Mouse (Mus musculus) left cerebral cortex, adult 18-20 months (tissue): ENCODE measurements around the gene Ccdc85c. TPM values are rescaled to one million over a fixed set of nuclear protein-coding genes. Genes with fewer than 3 reads are reported as not detected.

Experiments
- DNase-seq, 2 experiments: peaks; one replicate each; pipeline ENCODE4 v3.0.0; 2021 to 2022; ENCODE audit warnings: low spot score in 2 of 2, mixed read lengths in 1 of 2
- total RNA-seq, 2 experiments: library from RNA; stranded (reverse); gene quantifications; 2 replicates each; pipeline ENCODE4 v1.2.3; 2021

Ccdc85c gene
- total RNA-seq, 2 experiments from 2014 or later, result 75.6 to 77.6 TPM

GRCm38 (mm10) chr12:108240953-108241588 lies 34.2 kb downstream of the Ccdc85c start:
- DNase-seq, result peak; percentile 42 to 74

- no peak for DNase-seq
These were observed 34.8 kb downstream of the Ccdc85c start for GRCm38 (mm10) chr12:108240401-108240890.

- DNase-seq, result peak; percentile 35 to 68
These were observed 35.8 kb downstream of the Ccdc85c start for GRCm38 (mm10) chr12:108239441-108239840.

- DNase-seq, result no peak
These were observed 36.7 kb downstream of the Ccdc85c start for GRCm38 (mm10) chr12:108238395-108239035.

DNA sequence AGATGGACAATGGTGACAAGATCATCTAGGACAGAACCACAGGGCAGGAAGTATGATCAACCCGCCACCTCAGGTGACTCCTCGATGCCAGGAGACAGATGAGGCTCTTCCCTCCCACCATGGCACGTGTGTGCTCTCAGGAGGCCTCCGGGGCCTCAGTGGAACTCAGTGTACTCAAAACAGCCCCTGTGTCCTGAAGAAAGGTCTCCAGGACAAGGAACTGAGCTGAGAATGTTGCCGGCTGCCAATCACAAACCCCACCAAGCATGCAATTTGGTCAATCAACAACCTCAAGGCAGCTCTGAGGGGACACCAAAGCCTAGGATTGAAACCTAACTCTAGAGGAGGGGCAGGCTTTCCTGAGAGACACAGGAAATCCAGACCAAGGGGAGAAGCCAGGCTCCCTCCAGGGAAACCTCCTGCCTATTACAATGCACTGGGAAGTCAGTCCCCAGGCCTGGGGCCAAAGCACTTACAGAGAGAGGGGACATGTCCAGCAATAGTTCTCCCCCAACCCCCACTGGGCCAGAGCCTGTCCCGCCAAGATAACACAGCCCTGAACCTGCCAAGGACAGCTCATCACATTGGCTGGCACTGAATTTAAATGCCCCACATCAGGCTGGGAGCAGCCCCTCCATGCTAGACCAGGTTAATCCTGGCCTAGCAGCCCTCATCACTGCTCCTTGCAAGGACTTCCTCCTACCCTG lies 37.8 kb downstream of the Ccdc85c start:
- DNase-seq, result no peak

- no peak for DNase-seq
These were observed 39.2 kb downstream of the Ccdc85c start for GRCm38 (mm10) chr12:108235976-108236555.

- no peak for DNase-seq
These were observed 40.2 kb downstream of the Ccdc85c start for GRCm38 (mm10) chr12:108234832-108235602.

DNA sequence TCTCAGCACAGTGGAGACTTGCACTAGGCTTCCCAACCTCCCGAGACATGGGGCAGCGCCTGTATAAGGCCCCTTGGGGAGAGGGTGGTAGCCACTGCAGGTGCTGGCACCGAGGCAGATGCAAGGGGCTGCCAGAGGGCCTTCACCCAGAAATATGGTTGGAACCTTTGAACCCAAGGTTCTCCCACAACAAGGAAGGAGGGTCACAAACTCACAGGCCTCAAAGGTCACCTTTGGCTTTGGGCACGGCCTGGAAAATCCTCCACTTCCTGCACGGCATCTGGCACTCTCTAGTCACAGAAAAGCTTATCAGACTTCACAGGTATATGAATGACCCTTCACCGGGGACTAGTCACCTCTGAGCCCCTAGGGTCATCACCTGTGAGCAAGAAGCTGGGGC lies 41.5 kb downstream of the Ccdc85c start:
- DNase-seq, result no peak

DNA sequence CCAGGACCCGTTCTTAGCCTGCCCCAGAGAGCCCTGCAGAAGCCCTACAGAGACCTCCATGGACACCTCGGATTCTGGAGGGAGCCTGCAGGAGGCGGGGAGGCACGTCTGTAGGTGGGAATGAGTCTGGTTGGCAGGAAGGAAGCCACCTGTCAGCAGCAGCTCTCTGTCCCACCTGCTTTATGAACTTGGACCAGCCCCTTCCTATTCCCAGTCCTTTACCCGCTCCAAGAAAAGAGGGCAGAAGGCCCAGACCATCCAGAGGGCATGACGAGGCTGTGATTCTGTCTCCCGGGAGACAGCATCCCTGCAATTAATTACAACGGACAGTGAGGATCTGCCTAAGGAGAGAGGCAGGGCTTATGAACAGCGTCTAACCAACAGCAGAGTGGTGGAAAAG lies 43.3 kb downstream of the Ccdc85c start:
- DNase-seq, result no peak

DNA sequence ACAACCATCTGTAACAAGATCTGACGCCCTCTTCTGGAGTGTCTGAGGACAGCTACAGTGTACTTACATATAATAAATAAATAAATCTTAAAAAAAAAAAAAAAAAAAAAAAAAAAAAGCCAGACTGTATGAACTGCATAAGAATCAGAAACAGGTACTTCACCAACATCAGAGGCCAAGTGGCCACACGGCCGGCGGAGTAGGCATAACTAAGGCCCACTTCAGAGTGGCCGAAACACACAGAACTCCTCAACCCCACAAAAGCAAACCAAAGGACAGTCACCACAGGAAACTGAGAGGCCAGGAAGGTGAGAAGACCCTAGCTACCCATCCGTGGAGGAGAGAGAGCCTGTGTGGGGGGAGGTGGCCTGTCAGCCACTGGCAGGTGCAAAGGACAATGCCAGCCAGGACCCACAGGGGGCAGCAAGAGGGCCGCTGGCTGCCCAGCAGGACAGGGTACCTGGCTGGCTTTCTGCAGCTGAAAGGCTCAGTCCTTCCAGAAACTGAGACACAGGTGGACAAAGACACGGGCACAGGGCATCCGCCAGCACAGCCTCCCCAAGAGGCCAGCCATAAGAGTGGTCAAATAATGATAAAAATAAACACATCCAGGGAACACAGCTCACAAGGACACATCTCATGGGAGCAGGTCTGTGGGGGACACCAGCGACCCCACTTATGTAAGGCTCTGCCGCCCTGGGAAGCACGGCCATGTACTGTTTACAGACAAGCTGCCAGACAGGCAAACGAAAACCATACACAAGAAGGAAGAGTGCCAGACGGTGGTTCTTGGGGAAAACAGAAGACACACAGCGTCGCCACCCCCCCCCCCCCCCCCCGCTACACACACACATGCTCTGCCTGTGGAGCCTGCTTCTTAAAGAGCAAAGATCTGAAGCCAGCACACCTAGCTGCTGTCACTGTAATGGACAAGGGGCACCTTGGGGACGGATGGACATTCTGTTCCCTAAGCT lies 44.1 kb downstream of the Ccdc85c start:
- DNase-seq, result no peak

DNA sequence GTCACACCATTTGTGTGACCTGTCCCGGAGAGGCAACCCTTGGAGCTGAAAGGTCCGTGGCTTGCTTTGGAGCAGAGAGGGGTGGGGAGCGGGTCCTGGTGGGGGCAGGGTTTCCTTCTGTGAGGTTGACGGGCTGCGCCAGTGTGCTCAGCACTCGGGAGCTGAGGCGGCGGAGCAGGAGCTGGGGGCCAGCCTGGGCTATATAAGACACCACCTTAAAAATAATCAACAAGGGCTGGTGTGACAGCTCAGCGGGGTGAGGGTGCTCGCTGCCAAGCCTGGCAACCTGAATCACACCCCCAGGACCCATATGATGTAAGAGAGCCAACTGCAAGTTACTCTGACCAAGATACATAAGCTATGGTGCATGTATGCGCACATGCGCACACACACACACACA lies 45.1 kb downstream of the Ccdc85c start:
- DNase-seq, result no peak

GRCm38 (mm10) chr12:108227527-108227926 lies 47.7 kb downstream of the Ccdc85c start:
- no peak for DNase-seq

GRCm38 (mm10) chr12:108226941-108227340 lies 48.3 kb downstream of the Ccdc85c start:
- no peak for DNase-seq

DNA sequence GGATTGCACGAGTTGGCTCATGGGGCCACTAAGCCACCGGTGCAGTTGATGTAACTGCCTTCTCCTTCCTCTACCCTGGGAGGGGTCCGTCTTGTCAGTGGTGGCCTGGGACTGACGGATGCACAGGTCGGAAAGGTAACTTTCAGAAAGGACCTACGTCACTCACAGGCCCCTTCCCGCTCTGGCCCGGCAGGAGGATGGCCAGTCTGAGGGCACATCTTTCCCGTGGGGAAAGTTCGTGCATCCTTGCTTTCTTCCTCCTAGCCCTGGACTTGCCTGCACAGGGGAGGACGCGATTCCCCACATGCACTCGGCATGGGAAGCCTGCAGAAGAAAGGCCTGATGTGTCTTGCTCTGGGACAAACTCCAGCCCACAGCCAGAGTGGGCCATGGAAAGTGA lies 49.0 kb downstream of the Ccdc85c start:
- DNase-seq, result no peak

DNA sequence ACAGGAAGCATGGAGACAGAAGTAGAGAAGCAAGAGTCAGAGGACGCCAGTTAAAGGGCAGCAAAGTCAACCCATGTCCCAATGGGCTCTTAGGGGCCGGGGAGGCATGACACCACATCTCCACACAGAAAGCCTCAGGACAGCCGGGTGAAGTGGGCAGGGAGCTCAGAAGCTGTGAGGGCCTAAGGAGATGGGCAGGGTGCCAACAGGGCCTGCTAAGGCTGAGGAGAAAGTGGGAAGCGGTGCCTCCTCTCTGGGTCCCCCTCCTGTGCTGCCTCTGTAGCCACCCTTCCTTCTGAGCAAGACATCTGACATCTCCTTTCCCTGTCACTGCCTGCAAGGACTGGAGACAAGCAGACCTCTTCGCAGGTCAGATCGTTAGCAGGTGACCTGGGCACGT lies 49.4 kb downstream of the Ccdc85c start:
- no peak for DNase-seq

DNA sequence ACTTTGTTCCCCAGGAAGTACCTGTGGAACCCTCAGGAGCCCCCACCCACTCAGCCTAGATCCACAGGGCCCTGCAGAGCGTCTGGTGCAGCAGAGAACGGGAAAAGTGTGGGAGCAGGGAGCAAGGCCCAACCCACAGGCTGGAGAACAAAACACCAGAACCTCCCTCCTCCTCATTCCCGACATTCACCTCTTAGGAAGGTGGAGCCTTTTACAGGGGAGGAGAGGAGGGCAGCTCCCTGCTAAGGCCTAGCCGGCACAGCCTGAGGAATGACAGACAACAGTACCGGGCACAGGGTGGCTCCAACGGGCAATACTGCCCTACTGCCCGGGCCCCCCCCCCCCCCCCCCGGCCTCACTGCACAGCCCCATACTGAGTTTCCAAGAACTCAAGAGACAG lies 51.9 kb downstream of the Ccdc85c start:
- no peak for DNase-seq

GRCm38 (mm10) chr12:108221712-108222111 lies 53.5 kb downstream of the Ccdc85c start:
- DNase-seq, result no peak

GRCm38 (mm10) chr12:108221206-108221605 lies 54.0 kb downstream of the Ccdc85c start:
- no peak for DNase-seq

GRCm38 (mm10) chr12:108220621-108221020 lies 54.6 kb downstream of the Ccdc85c start:
- DNase-seq, result no peak
